Mouse (Mus musculus) G1E (cell line): ENCODE measurements around the gene Olfr870.

Source experiments
- CTCF ChIP-seq: IDR thresholded peaks from 2 replicates; pipeline ENCODE4 v1.5.1; 2012; ENCODE audit warnings: low read depth, low read length, inconsistent platforms, mixed read lengths
- GATA1 ChIP-seq: IDR thresholded peaks from 2 replicates; pipeline ENCODE4 v1.6.1; 2012; ENCODE audit warnings: borderline replicate concordance, low read length, inconsistent platforms, mixed read lengths
- GATA2 ChIP-seq: IDR thresholded peaks from 2 replicates; pipeline ENCODE4 v1.6.1; 2012; ENCODE audit warnings: low read depth, low read length, inconsistent platforms, borderline replicate concordance
- POLR2AphosphoS5 ChIP-seq: IDR thresholded peaks from 2 replicates; pipeline ENCODE4 v1.6.1; 2012; ENCODE audit warnings: low read depth, low read length, inconsistent platforms; ENCODE audit not compliant: insufficient replicate concordance
- TAL1 ChIP-seq: conservative IDR thresholded peaks from 2 replicates; pipeline ENCODE4 v1.6.1; 2012; ENCODE audit warnings: low read depth, low read length, inconsistent platforms, mixed read lengths

DNA sequence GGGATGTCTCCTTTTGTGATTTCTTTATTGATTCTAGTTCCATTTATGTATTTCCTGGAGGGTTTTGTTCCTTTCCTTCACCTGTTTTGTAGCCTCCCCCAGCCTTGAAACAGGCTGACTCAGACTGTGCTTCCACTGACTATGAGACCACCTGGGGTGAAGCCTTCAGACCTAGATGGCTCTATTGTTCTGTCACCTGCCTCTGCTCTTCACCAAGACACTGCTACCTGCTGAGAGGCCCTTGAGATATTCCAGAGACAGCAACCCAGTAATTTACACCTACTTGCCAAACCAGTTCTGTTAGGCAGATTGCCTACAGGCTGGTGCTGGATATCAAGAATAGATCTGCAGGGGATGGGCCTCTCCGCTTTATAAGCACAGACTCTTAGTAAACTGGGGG, 28.3 kb upstream of the Olfr870 start:
- TF ChIP-seq POLR2AphosphoS5 (no peak), CTCF (no peak), GATA2 (no peak), GATA1 (no peak), TAL1 (no peak)
